Mouse (Mus musculus) lung, adult 18-20 months (tissue): ENCODE data around the gene Creld2.

Experiments
- DNase-seq, 2 experiments: peaks; one replicate each; pipeline ENCODE4 v3.0.0; 2022; ENCODE audit warnings: mixed read lengths in 2 of 2

Creld2 gene

GRCm38 (mm10) chr15:88854119-88854968 is 34.9 kb downstream of the Creld2 start:
- DNase-seq, result no peak

- DNase-seq, result peak; percentile 78 to 85
These were observed 35.8 kb downstream of the Creld2 start for GRCm38 (mm10) chr15:88854969-88855830.

GRCm38 (mm10) chr15:88855896-88856417 is 36.5 kb downstream of the Creld2 start:
- DNase-seq, result peak in 1 of 2 experiments; percentile 57

GRCm38 (mm10) chr15:88856613-88857012 is 37.2 kb downstream of the Creld2 start:
- no peak for DNase-seq

GRCm38 (mm10) chr15:88857361-88857760 is 37.9 kb downstream of the Creld2 start:
- no peak for DNase-seq

- DNase-seq, result peak; percentile 61 to 65
These were observed 38.7 kb downstream of the Creld2 start for GRCm38 (mm10) chr15:88858141-88858541.

DNA sequence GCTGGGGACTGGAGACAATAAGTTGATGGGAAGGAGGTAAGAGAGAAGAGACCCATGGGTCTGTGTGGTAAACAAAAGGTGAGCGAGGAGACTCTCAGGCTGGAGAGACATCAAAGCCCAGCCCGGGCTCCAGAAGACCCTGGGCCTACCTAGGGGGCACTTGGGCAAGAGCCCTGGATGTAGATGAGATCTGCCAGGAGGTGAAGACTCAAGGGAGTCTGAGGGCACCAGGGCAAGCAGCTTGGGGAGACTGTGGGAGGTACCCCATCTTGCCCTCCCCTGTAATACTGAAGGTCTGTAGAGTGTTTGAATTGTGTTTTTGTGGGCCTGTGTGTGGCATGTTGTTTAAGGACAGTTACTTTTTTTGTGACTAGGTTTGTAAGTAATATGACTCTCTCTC is 39.3 kb downstream of the Creld2 start:
- no peak for DNase-seq

GRCm38 (mm10) chr15:88859206-88859970 is 39.9 kb downstream of the Creld2 start:
- DNase-seq, result no peak

DNA sequence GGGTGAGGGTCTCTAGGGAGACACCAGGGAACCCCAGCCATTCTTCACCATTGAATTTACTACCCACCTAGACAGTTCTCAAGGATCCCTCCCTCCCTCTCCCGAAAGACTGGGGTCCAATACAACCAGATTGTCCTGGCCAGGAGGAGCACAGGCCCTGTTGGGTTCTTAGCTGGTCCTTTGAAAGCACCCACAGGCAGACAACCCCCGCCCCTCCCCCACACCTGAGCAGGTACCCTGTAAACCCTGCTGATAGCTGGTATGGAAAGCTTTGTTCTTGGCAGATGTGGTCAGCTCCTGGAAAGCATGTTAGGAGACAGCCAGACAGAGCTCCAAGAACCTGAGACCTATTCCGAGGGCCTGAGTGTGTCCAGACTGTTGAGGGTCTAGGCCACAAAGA is 41.3 kb downstream of the Creld2 start:
- DNase-seq, result no peak

DNA sequence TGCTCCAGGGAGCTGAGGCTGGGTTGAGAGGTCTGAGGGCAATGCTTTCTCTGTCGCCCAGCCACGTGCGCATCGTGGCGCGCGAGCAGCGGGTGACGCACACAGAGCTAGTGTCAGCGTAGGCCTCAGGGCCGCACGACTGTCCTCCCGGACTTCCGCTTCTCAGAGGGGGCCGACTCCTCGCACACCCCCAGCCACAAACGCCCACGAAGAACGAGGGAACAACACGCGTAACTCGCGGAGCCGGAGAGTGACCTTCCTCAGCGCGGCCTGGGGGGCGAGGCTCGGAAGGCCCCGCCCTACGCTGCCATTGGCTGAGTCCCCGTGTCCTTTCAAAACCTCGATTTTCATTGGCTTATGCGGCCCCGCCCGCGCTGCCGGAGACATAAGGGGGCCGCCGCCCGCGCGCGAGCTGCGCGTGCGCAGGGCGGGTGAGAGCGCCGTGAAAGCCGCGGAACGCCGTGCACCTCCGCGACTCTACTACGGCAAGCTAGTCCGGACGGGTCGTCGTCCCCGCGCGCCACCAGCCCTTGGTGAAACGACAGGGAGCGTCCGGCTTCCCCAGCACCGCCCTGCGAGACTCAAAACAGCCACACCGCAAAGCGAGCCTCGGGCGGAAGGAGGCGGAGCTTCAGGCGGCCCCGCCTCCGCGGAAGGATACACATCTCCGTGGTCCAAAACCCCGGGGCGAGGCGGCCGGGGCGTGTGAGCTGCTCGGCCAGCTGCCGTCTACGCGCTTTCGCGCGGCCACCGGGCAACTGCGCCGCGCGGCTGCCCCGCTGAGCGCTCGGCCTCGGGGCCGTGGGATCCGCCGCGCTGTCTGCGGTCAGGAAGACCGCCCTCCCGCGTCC is 42.6 kb downstream of the Creld2 start, which contains the start of gene Pim3:
Gene Pim3 (plus strand): TSS at position 415 of the 851 bp plus-strand sequence.
- DNase-seq, result peak; percentile 98

DNA sequence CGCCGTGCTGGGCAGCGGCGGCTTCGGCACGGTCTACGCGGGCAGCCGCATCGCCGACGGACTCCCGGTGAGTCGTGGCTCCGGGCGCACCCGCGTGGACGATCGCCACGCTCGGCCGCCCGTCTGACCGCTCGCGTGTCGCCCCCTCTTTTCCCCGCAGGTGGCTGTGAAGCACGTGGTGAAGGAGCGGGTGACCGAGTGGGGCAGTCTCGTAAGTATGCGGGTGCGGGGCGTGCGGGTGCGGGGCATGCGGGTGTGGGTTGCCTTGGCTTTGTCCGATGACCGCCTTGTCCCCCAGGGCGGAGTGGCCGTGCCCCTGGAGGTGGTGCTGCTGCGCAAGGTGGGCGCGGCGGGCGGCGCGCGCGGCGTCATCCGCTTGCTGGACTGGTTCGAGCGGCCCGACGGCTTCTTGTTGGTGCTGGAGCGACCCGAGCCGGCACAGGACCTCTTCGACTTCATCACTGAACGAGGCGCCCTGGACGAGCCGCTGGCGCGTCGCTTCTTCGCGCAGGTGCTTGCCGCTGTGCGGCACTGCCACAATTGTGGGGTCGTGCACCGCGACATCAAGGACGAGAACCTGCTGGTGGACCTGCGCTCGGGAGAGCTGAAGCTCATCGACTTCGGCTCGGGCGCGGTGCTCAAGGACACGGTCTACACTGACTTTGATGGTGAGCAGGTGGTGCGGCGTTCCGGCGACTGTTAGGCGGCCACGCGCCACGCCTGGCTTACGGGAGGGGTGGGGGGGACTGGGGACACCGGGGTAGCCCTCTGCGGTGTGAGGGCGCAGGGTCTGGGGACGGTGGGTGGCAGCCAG is 43.6 kb downstream of the Creld2 start:
- peak; percentile 76 to 79 for DNase-seq

- peak; percentile 96 to 97 for DNase-seq
These were observed 44.3 kb downstream of the Creld2 start for GRCm38 (mm10) chr15:88863695-88864231.

DNA sequence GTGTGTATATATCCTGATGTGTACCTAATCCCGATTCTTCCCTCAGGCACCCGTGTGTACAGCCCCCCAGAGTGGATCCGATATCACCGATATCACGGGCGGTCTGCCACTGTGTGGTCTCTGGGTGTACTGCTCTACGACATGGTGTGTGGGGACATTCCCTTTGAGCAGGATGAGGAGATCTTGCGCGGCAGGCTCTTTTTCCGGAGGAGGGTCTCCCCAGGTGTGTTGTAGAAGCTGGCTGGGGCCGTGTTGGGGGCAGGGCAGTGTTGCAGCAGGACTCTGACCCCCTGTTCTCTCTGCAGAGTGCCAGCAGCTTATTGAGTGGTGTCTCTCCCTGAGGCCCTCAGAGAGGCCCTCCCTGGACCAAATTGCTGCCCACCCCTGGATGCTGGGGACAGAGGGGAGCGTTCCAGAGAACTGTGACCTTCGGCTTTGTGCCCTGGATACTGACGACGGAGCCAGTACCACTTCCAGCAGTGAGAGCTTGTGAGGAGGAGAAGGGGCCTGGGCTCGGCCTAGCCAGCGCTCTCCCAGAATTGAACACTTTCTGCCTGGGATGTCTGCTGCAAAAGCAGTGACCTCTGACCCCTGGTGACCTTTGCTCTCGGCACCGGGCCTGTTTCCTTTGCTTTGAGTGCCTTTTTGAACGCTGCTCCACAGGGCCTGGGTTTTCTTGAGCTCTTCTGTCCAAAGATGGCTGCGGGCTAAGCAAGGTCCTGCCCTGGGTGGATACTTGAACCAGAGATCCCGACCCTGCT is 45.0 kb downstream of the Creld2 start:
- peak in 1 of 2 experiments; percentile 29 for DNase-seq

DNA sequence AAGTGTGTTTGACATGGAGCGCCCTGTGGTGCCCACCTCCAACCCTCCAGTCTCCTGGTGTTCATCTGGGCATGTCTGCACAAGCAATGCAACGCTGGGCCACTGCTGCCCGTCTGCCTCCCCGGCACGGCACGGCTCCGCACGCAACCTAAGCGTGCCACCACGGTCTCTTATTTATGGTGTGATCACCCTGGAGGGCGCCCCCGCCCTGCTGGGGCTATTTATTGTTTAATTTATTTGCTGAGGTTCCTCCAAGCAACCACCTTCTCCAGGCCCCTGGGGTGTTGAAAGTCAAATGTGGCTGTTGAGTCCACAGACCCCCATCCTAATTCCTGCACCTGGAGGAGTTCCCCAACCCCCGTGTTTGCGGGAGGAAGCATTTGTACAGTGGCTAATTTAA is 45.6 kb downstream of the Creld2 start:
- no peak for DNase-seq

- DNase-seq, result no peak
These were observed 46.6 kb downstream of the Creld2 start for GRCm38 (mm10) chr15:88865888-88866695.

- no peak for DNase-seq
These were observed 47.5 kb downstream of the Creld2 start for GRCm38 (mm10) chr15:88866934-88867356.

- peak; percentile 84 to 88 for DNase-seq
These were observed 48.0 kb downstream of the Creld2 start for GRCm38 (mm10) chr15:88867368-88868023.
